Mouse (Mus musculus) midbrain, embryonic 12.5 days (tissue): Measurements from ENCODE around the gene Hspa12b. TPM values are rescaled to one million over a fixed set of nuclear protein-coding genes. Genes with fewer than 3 reads are reported as not detected.
A peak's percentile ranks its signal among the peaks of the same experiment; 100 is the strongest.

Source experiments
- ATAC-seq: fragments of 200-750 bp; cut with Nextera tagmentation; 2 replicates; pipeline ENCODE4 v1.8.0; 2017; ENCODE audit warnings: low read depth, moderate TSS enrichment, moderate library complexity; ENCODE audit not compliant: low FRiP score
- H3K27ac ChIP-seq: fragments of 300-500 bp; sonication (generic); replicated peaks from 2 replicates; pipeline ENCODE4 v1.5.1; 2016; ENCODE audit warnings: mild to moderate bottlenecking
- H3K27me3 ChIP-seq: fragments of 300-500 bp; sonication (generic); 2 replicates; pipeline ENCODE4 v1.6.1; 2016; ENCODE audit warnings: mild to moderate bottlenecking
- H3K36me3 ChIP-seq: fragments of 300-500 bp; sonication (generic); 2 replicates; pipeline ENCODE4 v1.6.1; 2016
- H3K4me1 ChIP-seq: fragments of 300-500 bp; sonication (generic); 2 replicates; pipeline ENCODE4 v1.6.1; 2016
- H3K4me2 ChIP-seq: fragments of 300-500 bp; sonication (generic); replicated peaks from 2 replicates; pipeline ENCODE4 v1.6.1; 2016; ENCODE audit warnings: mild to moderate bottlenecking, moderate library complexity
- H3K4me3 ChIP-seq: fragments of 300-500 bp; sonication (generic); 2 replicates; pipeline ENCODE4 v1.5.1; 2016; ENCODE audit warnings: mild to moderate bottlenecking
- H3K9ac ChIP-seq: fragments of 300-500 bp; sonication (generic); replicated peaks from 2 replicates; pipeline ENCODE4 v1.6.1; 2016; ENCODE audit warnings: mild to moderate bottlenecking, moderate library complexity
- H3K9me3 ChIP-seq: fragments of 300-500 bp; sonication (generic); 2 replicates; pipeline ENCODE4 v1.6.1; 2016; ENCODE audit warnings: mild to moderate bottlenecking
- WGBS: fragments of 180-500 bp; shearing (Covaris S2); methylation state at CpG from one replicate; pipeline ENCODE4 v1.1.7; 2016; 5-methylcytosine and 5-hydroxymethylcytosine counted together
- polyA plus RNA-seq: library from polyadenylated mRNA; unstranded; fragments of >200 nt; fragmentation: Nextera tagmentation; extraction: Ambion mirVana; gene quantifications from 2 replicates; pipeline ENCODE4 v1.2.1, GENCODE M21; 2016

Gene Hspa12b
- polyA plus RNA-seq, result 6.4 and 7.6 TPM in 2 replicates

GRCm38 (mm10) chr2:131127161-131127730 is at the start of gene Hspa12b:
TSS of gene Hspa12b (plus strand) at chr2:131127280.
- peak within 1 kb of the TSS; percentile 42 for H3K4me3 ChIP-seq
- H3K27ac ChIP-seq, result no peak within 1 kb of the TSS
- H3K4me2 ChIP-seq, result peak within 1 kb of the TSS; percentile 76
- under 1% methylated on average over 28 of the region's 28 CpGs for WGBS
- no peaks in the 10 kb centered on the region for H3K9me3 ChIP-seq
- H3K27me3 ChIP-seq, result peaks cover 26% of the 10 kb centered on the region
- H3K36me3 ChIP-seq, result no peaks in the 10 kb centered on the region
- peak within 1 kb of the TSS; percentile 66 for H3K9ac ChIP-seq
- peak; percentile 92 for ATAC-seq
- peaks cover 18% of the 10 kb centered on the region for H3K4me1 ChIP-seq

- no peak overlapping the region for H3K9ac ChIP-seq
- no peaks in the 10 kb centered on the region for H3K27me3 ChIP-seq
- no peak overlapping the region for H3K27ac ChIP-seq
- no peaks in the 10 kb centered on the region for H3K4me1 ChIP-seq
- H3K4me2 ChIP-seq, result no peak overlapping the region
- H3K4me3 ChIP-seq, result no peak overlapping the region
- H3K9me3 ChIP-seq, result no peaks in the 10 kb centered on the region
- 88% methylated on average over 5 of the region's 5 CpGs for WGBS
- ATAC-seq, result no peak
- H3K36me3 ChIP-seq, result no peaks in the 10 kb centered on the region
These were observed 46.6 kb upstream of the Hspa12b start for GRCm38 (mm10) chr2:131080507-131080906.

GRCm38 (mm10) chr2:131084206-131084605 is 42.9 kb upstream of the Hspa12b start:
- WGBS, result 93% methylated on average over 4 of the region's 4 CpGs
- Histone ChIP-seq H3K27ac (no peak overlapping the region), H3K9me3 (no peaks in the 10 kb centered on the region), H3K4me1 (no peaks in the 10 kb centered on the region), H3K4me2 (no peak overlapping the region), H3K27me3 (no peaks in the 10 kb centered on the region), H3K4me3 (no peak overlapping the region), H3K36me3 (no peaks in the 10 kb centered on the region), H3K9ac (no peak overlapping the region)
- ATAC-seq, result no peak

- ATAC-seq, result no peak
- Histone ChIP-seq H3K27ac (no peak within 1 kb of the TSS), H3K9ac (no peak within 1 kb of the TSS), H3K4me3 (no peak within 1 kb of the TSS), H3K36me3 (no peaks in the 10 kb centered on the region), H3K27me3 (no peaks in the 10 kb centered on the region), H3K4me1 (no peaks in the 10 kb centered on the region), H3K9me3 (no peaks in the 10 kb centered on the region), H3K4me2 (no peak within 1 kb of the TSS)
- WGBS, result 85% methylated on average over 11 of the region's 11 CpGs
These were observed 40.3 kb upstream of the Hspa12b start, which contains the start of gene Siglec1 for GRCm38 (mm10) chr2:131086667-131087390. TSS of gene Siglec1 (minus strand) at chr2:131086765.

GRCm38 (mm10) chr2:131088581-131088980 is 38.5 kb upstream of the Hspa12b start:
- no peaks in the 10 kb centered on the region for H3K36me3 ChIP-seq
- H3K4me2 ChIP-seq, result no peak overlapping the region
- no peaks in the 10 kb centered on the region for H3K9me3 ChIP-seq
- no peaks in the 10 kb centered on the region for H3K4me1 ChIP-seq
- H3K27ac ChIP-seq, result no peak overlapping the region
- no peak overlapping the region for H3K9ac ChIP-seq
- ATAC-seq, result no peak
- no peak overlapping the region for H3K4me3 ChIP-seq
- 88% methylated on average over 4 of the region's 4 CpGs for WGBS
- no peaks in the 10 kb centered on the region for H3K27me3 ChIP-seq

- no peaks in the 10 kb centered on the region for H3K36me3 ChIP-seq
- ATAC-seq, result no peak
- H3K9me3 ChIP-seq, result no peaks in the 10 kb centered on the region
- no peak overlapping the region for H3K4me2 ChIP-seq
- 78% methylated on average over 1 of the region's 1 CpGs for WGBS
- H3K27me3 ChIP-seq, result no peaks in the 10 kb centered on the region
- no peaks in the 10 kb centered on the region for H3K4me1 ChIP-seq
- no peak overlapping the region for H3K27ac ChIP-seq
- no peak overlapping the region for H3K4me3 ChIP-seq
- H3K9ac ChIP-seq, result no peak overlapping the region
These were observed 37.4 kb upstream of the Hspa12b start for GRCm38 (mm10) chr2:131089634-131090033.

GRCm38 (mm10) chr2:131090852-131091251 is 36.2 kb upstream of the Hspa12b start:
- H3K9ac ChIP-seq, result no peak overlapping the region
- no peak overlapping the region for H3K4me3 ChIP-seq
- 71% methylated on average over 3 of the region's 3 CpGs for WGBS
- H3K4me2 ChIP-seq, result no peak overlapping the region
- no peaks in the 10 kb centered on the region for H3K36me3 ChIP-seq
- no peaks in the 10 kb centered on the region for H3K4me1 ChIP-seq
- no peak overlapping the region for H3K27ac ChIP-seq
- no peaks in the 10 kb centered on the region for H3K9me3 ChIP-seq
- no peak for ATAC-seq
- H3K27me3 ChIP-seq, result no peaks in the 10 kb centered on the region

GRCm38 (mm10) chr2:131093577-131093976 is 33.5 kb upstream of the Hspa12b start:
- no peaks in the 10 kb centered on the region for H3K27me3 ChIP-seq
- ATAC-seq, result no peak
- no peak overlapping the region for H3K4me3 ChIP-seq
- no peaks in the 10 kb centered on the region for H3K9me3 ChIP-seq
- H3K27ac ChIP-seq, result no peak overlapping the region
- WGBS, result 87% methylated on average over 5 of the region's 5 CpGs
- H3K4me1 ChIP-seq, result 0 out of 2 replicates have a peak, but pooled peaks cover 6% of the 10 kb centered on the region
- no peak overlapping the region for H3K4me2 ChIP-seq
- no peaks in the 10 kb centered on the region for H3K36me3 ChIP-seq
- no peak overlapping the region for H3K9ac ChIP-seq

- no peak overlapping the region for H3K4me3 ChIP-seq
- WGBS, result 0% methylated on average over 1 of the region's 1 CpGs
- 0 out of 2 replicates have a peak, but pooled peaks cover 6% of the 10 kb centered on the region for H3K4me1 ChIP-seq
- no peak overlapping the region for H3K9ac ChIP-seq
- no peak overlapping the region for H3K27ac ChIP-seq
- no peaks in the 10 kb centered on the region for H3K9me3 ChIP-seq
- no peaks in the 10 kb centered on the region for H3K27me3 ChIP-seq
- peak; percentile 38; the same call in 1 of the 2 replicates for ATAC-seq
- no peaks in the 10 kb centered on the region for H3K36me3 ChIP-seq
- no peak overlapping the region for H3K4me2 ChIP-seq
These were observed 32.3 kb upstream of the Hspa12b start for GRCm38 (mm10) chr2:131094823-131095222.

GRCm38 (mm10) chr2:131096101-131096795 is 30.8 kb upstream of the Hspa12b start:
- no peaks in the 10 kb centered on the region for H3K9me3 ChIP-seq
- WGBS, result 18% methylated on average over 9 of the region's 9 CpGs
- no peaks in the 10 kb centered on the region for H3K36me3 ChIP-seq
- H3K27ac ChIP-seq, result 0 out of 2 replicates have a peak overlapping the region, but pooled peaks have one; percentile 12
- no peak overlapping the region for H3K4me2 ChIP-seq
- 0 out of 2 replicates have a peak, but pooled peaks cover 6% of the 10 kb centered on the region for H3K4me1 ChIP-seq
- no peak overlapping the region for H3K9ac ChIP-seq
- H3K4me3 ChIP-seq, result no peak overlapping the region
- no peak for ATAC-seq
- H3K27me3 ChIP-seq, result no peaks in the 10 kb centered on the region

- Histone ChIP-seq H3K9me3 (no peaks in the 10 kb centered on the region), H3K4me3 (no peak overlapping the region), H3K4me2 (no peak overlapping the region), H3K27ac (no peak overlapping the region), H3K4me1 (0 out of 2 replicates have a peak, but pooled peaks cover 6% of the 10 kb centered on the region), H3K27me3 (no peaks in the 10 kb centered on the region), H3K9ac (no peak overlapping the region), H3K36me3 (no peaks in the 10 kb centered on the region)
- WGBS, result 77% methylated on average over 2 of the region's 4 CpGs
- ATAC-seq, result no peak
These were observed 30.0 kb upstream of the Hspa12b start for GRCm38 (mm10) chr2:131097087-131097486.

- 50% methylated on average over 3 of the region's 3 CpGs for WGBS
- no peak overlapping the region for H3K4me2 ChIP-seq
These were observed 25.6 kb upstream of the Hspa12b start for GRCm38 (mm10) chr2:131101530-131101929.

More at GRCm38 (mm10) chr2:131101530-131101929, 25.6 kb upstream of the Hspa12b start:
- Histone ChIP-seq H3K36me3 (no peaks in the 10 kb centered on the region), H3K4me1 (0 out of 2 replicates have a peak, but pooled peaks cover 1% of the 10 kb centered on the region), H3K27ac (no peak overlapping the region), H3K9ac (no peak overlapping the region), H3K4me3 (no peak overlapping the region), H3K9me3 (no peaks in the 10 kb centered on the region), H3K27me3 (no peaks in the 10 kb centered on the region; the same call in 1 of the 2 replicates)
- no peak for ATAC-seq
